Mouse (Mus musculus): ENCODE measurements around the gene Srrm4.

DNA sequence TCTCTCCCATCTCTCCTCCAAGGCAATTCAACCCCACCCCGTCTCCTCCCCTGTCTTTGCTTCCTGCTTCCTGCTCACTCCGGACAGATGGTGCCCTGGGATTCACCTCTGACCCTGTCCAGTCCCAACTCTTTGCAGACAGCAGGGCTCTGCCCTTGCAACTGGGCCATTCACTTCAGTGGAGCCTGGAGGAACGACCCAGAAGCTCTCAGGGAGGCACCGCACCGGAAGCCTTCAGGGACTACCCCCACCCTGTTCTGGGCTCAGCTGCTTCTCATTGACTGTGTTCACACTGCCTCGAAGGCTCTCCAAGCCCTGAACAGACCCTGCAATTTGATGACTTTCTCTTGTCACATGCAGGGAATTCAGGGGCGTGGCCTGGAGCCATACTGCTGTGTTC, 94.4 kb downstream of the Srrm4 start:
- TF ChIP-seq CTCF (IDR thresholded peaks at IDR 0.05; ENCODE audit: low read depth) (no peak), EP300 (optimal IDR thresholded peaks at IDR 0.05) (no peak)
